Mouse (Mus musculus) mesoderm, embryonic 11.5 days (tissue): ENCODE measurements around the gene Agtr1b.
A peak's percentile ranks its signal among the peaks of the same experiment; 100 is the strongest.

Source experiments
- DNase-seq: peaks from one replicate; pipeline ENCODE4 v3.0.0-alpha.2; 2012; ENCODE audit warnings: low read depth, low spot score

The Agtr1b gene

DNA sequence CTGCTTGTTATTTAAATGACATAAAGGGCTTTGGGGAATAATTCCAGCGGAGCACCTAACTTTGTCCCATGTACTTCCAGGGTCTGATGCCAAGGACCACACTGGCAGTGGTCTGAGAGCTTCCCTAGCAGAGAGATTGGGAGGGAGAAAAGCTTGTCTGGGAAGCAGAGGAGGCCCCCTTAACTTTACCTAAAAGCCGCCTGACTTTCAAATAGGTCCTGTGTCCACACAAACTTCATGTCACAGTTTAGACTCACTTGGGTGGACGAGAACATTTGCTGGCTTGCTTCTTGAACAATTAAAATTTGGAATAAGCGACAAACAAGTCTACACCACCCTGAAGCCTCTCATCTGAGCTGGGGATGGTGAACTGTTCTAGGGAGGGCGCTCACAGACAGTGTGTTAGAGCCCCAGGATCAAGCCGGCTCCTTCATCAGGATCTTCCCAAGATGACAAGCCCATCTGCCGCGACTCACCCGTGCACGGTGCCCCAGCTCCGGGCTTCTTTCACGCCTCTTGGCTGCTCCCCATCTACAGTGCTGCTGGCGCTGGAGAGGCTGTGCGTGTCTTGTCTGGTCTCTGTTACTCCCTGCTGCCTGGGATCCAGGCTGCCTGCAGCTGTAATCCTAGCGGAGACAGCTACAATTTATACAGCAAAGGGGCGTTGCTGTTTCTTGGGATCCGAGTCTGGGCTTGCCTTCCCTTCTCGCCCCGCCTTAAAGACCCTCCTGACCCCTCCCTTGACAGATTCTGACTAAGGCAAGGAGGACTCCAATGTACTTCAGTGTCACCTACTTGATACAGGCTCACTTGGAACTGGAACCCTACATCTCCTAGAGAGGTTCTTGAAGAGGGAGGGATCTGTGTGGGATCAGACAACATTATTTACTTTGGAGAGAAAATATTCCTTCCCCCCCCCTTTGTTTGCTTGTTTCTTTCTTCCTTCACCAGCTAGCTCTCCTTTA is at the start of gene Agtr1b:
Agtr1b (minus strand) TSS at position 620 of the 965 bp plus-strand sequence.
- peak; percentile 55 for DNase-seq

DNA sequence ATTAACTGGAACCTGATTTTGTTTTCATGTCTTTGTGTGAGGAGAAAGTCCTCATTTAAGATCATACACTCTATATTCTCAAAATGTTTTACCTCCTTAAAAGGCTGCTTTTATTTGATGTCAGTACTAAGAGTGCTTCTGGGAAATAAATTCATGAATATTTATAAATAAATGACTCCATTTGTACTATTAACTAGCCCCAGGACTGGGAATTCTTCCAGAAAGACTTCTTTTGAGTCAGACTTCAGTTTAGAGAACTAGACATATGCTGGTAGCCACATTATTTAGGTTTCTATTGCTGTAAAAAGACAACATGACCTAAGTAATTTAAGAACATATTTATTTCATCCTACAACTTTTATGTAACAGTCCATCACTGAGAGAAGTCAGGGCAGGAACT is 13.4 kb downstream of the Agtr1b start:
- no peak for DNase-seq

DNA sequence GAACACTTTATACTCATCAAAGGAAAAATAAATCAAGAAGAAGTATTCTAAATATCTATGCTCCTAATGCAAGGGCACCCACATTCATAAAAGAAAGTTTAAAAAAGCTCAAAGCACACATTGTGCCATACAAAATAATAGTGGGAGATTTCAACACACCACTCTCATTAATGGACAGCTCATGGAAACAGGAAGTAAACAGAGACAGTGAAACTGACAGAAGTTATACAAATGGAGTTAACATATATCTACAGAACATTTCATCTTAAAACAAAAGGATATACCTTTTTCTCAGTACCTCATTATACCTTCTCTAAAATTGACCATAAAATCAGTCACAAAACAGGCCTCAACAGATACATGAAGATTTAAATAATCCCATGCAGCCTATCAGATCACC is 18.8 kb downstream of the Agtr1b start:
- DNase-seq, result no peak

- DNase-seq, result no peak
Measured at GRCm38 (mm10) chr3:20340402-20340801, 26.6 kb downstream of the Agtr1b start.

- peak; percentile 1 for DNase-seq
Measured at GRCm38 (mm10) chr3:20334681-20335080, 32.3 kb downstream of the Agtr1b start.

DNA sequence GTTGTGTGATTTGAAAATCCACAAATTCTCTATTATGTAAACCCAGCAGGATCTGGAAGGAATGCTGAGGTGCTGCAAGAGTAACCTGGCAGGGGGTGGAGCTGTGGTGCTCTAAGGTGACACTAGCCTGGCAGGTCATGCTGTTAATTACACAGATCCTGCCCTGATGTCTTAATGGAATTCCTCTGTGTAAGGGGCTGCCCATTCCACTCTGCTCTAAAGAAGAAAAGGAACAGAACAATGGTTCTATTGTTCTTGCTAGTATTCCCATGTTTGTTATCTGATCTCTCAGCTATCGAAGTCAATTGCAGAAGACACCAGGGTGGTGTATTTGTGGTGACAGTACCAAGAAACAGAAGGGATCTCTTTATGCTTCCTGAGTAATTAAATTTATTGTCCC is 49.7 kb downstream of the Agtr1b start:
- DNase-seq, result peak; percentile 37

DNA sequence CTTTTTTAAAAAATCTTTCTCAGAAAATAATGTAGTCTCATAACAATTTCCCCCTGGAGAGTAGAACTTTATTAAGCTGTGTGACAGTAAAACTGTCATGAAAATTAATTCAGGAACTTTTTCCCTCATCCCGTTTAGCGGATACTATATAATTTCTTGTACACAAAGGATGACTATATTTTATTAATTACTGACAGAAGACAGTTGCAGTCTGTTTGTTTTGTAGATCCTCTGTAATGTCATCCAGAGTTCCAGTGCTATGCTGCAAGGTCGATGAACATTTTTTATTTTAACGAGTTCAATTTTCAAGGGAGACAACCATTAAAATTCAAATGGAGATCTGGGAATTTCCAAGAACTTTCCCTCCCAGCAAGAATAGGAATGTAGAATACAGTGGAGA is 57.8 kb downstream of the Agtr1b start:
- no peak for DNase-seq

DNA sequence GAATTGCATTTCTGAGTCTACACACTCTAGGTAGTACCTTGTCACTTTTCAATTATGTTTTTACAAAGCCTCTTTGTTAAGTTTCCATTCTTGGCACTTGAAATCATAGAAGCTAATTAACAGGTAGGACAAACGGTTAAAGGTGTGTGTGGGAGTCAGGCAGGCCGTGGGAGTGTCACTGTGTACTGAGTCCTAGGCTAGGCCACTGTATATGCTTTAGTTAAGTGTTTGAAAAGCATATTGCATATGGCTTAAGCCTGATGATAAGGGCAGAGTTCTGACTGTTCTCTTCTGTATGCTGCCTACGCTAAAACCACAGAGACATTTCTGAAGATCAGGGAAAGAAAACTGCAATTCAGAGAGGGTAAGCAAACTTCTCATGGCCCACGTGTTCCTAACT is 59.7 kb downstream of the Agtr1b start:
- DNase-seq, result no peak

GRCm38 (mm10) chr3:20304758-20305352 is 62.1 kb downstream of the Agtr1b start:
- no peak for DNase-seq

DNA sequence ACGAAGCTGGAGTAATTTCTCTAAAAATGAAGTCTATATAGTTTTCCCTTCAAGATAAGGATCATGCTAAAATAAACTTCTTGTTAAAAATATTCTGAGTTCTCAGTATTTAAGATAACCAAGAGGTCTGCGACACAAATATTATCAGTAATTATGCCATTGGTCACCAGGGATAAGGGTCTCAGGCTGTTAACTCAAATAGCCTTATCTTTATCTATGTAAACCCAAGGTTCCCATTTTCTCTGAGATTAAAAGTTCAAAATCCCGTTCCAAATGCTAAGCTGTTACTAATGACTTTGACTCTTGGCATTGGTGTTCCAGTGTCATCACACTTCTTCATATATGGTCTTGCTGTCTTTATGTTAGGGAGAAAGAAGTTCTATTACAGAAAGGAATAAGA is 71.4 kb downstream of the Agtr1b start:
- no peak for DNase-seq

- DNase-seq, result no peak
Measured at GRCm38 (mm10) chr3:20294542-20295348, 72.2 kb downstream of the Agtr1b start.

GRCm38 (mm10) chr3:20291370-20291769 is 75.6 kb downstream of the Agtr1b start:
- no peak for DNase-seq

DNA sequence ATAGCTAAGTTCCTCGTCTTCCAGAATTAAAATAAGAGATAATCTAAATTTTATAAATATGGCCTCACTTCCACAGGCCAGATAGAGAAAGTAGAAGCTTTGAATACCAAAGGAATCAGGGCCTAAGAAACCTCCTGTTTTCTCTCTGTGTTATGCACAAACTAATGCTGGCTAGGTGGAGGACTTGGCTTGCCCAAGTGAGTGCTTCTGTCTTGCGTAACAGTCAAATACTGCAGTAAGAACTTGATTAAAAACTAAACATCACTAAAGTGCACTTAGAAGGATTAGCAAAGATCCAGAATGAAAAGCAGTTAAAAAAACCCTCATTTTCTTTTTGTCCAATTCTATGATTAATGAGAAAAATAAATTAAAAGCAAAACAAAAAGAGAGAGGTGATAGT is 78.2 kb downstream of the Agtr1b start:
- no peak for DNase-seq

DNA sequence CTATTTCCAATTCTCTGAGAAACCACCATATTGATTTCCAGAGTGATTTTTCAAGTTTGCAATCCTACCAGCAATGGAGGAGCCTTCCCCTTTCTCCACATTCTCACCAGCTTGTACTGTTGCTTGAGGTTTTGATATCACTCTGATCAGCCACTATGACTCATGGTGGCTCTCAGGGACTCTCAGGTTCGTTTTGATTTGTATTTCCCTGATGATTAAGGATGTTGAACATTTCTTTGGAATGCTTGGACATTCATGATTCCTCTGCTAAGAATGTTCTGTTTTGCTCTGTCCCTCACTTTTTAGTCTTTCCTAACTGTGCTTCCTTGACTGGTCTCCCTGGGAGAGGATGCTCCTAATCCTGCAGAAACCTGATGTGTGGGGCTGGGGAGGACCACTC is 85.2 kb downstream of the Agtr1b start:
- no peak for DNase-seq

- DNase-seq, result no peak
Measured at GRCm38 (mm10) chr3:20275633-20276032, 91.3 kb downstream of the Agtr1b start, which contains the start of gene Cpb1. Gene Cpb1 (minus strand): TSS chr3:20275733.
